Mouse (Mus musculus) retina, adult 2 months (tissue): Measurements from ENCODE around the gene Dolpp1.
A peak's percentile ranks its signal among the peaks of the same experiment; 100 is the strongest.

ENCODE experiments used
- DNase-seq: peaks from one replicate; pipeline ENCODE4 v3.0.0-alpha.2; 2012; ENCODE audit warnings: low read depth, low spot score

Gene Dolpp1

GRCm38 (mm10) chr2:30377721-30378120 is 14.3 kb upstream of the Dolpp1 start:
- DNase-seq = no peak

- DNase-seq = no peak
Measured at GRCm38 (mm10) chr2:30379307-30379706, 12.7 kb upstream of the Dolpp1 start.

GRCm38 (mm10) chr2:30380564-30381376 is 11.3 kb upstream of the Dolpp1 start:
- DNase-seq = no peak

GRCm38 (mm10) chr2:30381377-30381725 is 10.7 kb upstream of the Dolpp1 start:
- DNase-seq = no peak

GRCm38 (mm10) chr2:30384814-30385213 is 7.2 kb upstream of the Dolpp1 start:
- DNase-seq = no peak

GRCm38 (mm10) chr2:30385591-30385990 is 6.5 kb upstream of the Dolpp1 start:
- no peak for DNase-seq

- DNase-seq = no peak
Measured at GRCm38 (mm10) chr2:30386913-30387312, 5.1 kb upstream of the Dolpp1 start.

GRCm38 (mm10) chr2:30389000-30389399 is 3.1 kb upstream of the Dolpp1 start:
- DNase-seq = no peak

GRCm38 (mm10) chr2:30392577-30393369 is 719 bp downstream of the Dolpp1 start:
- no peak for DNase-seq

- no peak for DNase-seq
Measured at GRCm38 (mm10) chr2:30393370-30393656, 1.3 kb downstream of the Dolpp1 start.

GRCm38 (mm10) chr2:30395757-30396156 is 3.7 kb downstream of the Dolpp1 start:
- no peak for DNase-seq

GRCm38 (mm10) chr2:30396246-30396645 is 4.2 kb downstream of the Dolpp1 start:
- DNase-seq = no peak

GRCm38 (mm10) chr2:30397986-30398512 is 6.0 kb downstream of the Dolpp1 start:
- peak; percentile 69 for DNase-seq

- no peak for DNase-seq
Measured at GRCm38 (mm10) chr2:30399191-30400171, 7.4 kb downstream of the Dolpp1 start.

- DNase-seq = no peak
Measured at GRCm38 (mm10) chr2:30401581-30401980, 9.5 kb downstream of the Dolpp1 start.

GRCm38 (mm10) chr2:30402351-30402826 is 10.3 kb downstream of the Dolpp1 start:
- no peak for DNase-seq

GRCm38 (mm10) chr2:30402843-30403242 is 10.8 kb downstream of the Dolpp1 start:
- DNase-seq = no peak

- DNase-seq = no peak
Measured at GRCm38 (mm10) chr2:30403870-30404269, 11.8 kb downstream of the Dolpp1 start.

- no peak for DNase-seq
Measured at GRCm38 (mm10) chr2:30407221-30407620, 15.2 kb downstream of the Dolpp1 start.

- no peak for DNase-seq
Measured at GRCm38 (mm10) chr2:30407778-30408177, 15.7 kb downstream of the Dolpp1 start.

GRCm38 (mm10) chr2:30408452-30409100 is 16.5 kb downstream of the Dolpp1 start:
- DNase-seq = no peak
